Mouse (Mus musculus) skeletal muscle tissue, adult 2 months (tissue): ENCODE results near the gene Gm44511.
A peak's percentile ranks its signal among the peaks of the same experiment; 100 is the strongest.
"Not testable (repeated sequence)": the region's sequence is repeated elsewhere in the genome, so short reads cannot be mapped to it uniquely, and the experiment has no call there.

Experiments
- DNase-seq: peaks from one replicate; pipeline ENCODE4 v3.0.0-alpha.2; 2012; ENCODE audit warnings: low read depth, low spot score

Gene Gm44511

GRCm38 (mm10) chr6:128841327-128842089 lies 15.4 kb upstream of the Gm44511 start:
- no peak for DNase-seq

- DNase-seq, result not testable (repeated sequence)
These were observed 14.6 kb upstream of the Gm44511 start for GRCm38 (mm10) chr6:128840669-128841068.

DNA sequence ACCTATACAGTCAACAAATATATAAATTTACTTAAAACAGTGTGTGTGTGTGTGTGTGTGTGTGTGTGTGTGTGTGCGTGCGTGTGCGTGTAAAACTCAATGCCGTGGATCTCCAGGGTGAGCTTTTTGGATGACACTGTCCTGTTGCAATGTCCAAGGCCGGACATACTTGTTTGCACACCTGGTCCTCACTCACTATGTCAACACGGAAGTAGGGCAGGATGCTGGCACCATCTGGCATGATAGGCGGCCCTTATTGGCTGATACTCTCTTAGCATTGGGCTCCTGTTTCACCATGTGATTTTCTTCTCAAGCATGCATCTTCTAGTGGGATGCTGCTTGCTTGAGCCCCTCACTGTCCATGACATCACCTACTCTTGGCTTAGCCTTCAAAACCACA lies 13.8 kb upstream of the Gm44511 start:
- no peak for DNase-seq

DNA sequence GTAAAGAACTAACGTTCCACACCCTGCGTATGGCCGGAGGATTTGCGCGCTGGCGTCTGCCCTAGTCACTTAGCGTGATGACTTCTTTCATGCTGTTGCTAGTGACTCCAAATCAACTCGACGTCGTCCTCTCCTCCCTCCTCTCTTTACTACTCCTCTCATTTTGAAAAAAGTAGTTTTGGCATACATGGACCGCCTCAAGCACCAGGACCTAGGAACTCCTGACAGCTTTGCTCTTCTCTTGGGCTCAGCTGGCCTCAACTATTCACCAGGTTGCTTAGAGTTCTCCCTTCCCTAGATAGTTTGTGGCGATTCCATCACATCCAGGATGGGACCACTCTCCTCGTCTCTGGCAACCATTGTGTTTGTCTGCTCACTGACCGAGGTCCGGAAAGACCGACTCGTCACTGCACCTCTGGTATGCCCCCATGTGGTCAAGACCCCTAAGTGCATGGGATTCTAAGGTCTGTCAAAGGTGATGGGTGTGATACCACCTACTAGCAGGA lies 13.2 kb upstream of the Gm44511 start:
- DNase-seq, result peak; percentile 81

DNA sequence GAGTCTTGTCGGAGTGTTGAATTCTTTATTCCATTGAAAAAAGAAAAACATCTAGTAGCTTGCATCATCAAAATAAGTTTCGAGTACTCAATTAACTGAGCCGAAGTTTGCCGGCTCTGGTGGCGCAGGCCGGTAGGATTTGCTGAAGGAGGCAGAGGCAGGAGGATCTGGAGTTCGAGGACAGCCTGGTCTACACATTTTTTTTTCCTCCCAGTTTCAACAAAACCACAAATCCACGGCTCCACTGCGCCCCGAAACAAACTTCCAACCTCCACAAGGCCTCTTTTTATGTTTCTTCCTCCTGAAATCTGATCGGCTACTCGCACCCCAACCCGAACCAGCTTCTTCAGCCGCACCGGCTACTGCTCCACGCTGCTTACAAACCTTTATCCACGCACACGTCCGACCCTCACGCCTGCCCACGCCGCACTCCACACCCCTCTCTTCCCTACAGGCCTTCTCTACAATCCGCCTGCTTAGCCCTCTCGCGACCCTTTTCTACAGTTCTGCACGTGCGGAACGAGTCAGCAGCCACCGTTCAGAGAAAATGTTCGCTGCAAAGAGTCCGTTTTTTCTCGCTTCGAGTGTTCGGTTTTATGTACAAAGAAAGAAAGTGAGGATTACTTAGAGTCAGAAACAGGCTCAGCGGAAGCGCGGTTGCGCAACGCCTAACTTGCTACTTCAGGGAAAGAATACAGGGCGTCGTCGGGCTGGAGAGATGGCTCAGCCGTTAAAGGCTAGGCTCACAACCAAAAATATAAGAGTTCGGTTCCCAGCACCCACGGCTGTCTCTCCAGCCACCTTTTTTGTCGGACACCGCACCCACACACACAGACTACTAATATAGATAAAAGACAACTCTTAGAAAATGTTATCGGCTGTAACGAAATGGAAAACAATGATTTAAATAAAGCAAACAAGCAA lies 12.5 kb upstream of the Gm44511 start:
- peak; percentile 93 for DNase-seq

- no peak for DNase-seq
These were observed 11.6 kb upstream of the Gm44511 start for GRCm38 (mm10) chr6:128837454-128838341.

GRCm38 (mm10) chr6:128836955-128837334 lies 10.8 kb upstream of the Gm44511 start:
- DNase-seq, result no peak

DNA sequence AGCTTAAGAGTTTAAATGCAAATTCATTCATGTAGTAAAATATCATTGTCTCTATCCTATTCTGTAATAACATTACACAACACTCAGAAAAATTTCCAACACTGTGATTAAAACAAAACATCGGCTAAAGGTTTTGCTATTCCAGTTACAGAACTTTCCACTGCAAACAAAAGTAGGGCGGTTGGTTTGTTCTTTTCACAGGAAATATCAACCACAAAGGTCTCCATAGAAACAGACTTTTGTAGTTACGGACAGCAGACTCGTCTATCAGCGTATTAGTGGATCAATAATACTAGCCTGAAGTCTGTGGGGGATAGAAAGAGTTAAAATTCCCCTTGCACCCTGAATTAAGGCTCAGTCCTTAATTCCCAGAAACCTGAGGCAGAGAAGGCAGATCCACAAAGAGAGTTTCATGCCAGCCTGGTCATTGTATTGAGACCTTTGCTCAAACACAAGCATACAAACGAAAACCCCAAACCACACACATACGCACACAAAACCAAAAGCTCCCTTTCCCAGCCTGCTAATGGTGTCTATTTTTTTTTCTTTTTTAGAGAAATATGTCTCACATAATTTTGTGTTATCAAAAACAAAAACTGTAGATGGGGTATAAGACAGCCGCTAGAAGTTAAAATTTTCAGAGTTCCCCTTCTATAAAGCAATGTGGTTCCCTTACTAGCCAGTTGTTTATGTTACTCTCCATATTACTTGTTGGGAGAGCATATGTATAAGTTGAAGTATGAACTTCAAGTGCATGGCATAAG lies 10.3 kb upstream of the Gm44511 start:
- no peak for DNase-seq

DNA sequence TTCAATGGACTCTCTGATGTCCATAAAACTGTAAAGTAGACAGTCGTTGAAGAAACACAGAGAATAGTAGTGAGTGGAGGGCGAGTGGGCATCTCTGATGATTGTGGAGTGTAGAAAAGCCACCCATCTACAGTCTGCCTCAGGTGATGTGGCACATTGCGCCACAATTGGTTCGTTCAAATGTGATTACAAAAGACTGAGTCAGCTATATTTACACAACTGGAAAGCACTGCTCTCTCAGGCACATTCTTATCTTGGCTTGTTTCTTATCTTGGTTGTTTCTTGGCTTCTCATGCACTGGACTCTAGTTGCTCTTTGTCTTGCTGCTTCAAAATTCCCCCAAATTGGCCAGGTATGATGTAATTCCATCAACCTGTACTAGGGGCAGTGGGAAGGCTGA lies 9.5 kb upstream of the Gm44511 start:
- no peak for DNase-seq

- DNase-seq, result no peak
These were observed 6.9 kb upstream of the Gm44511 start for GRCm38 (mm10) chr6:128833046-128833445.

GRCm38 (mm10) chr6:128829837-128830236 lies 3.7 kb upstream of the Gm44511 start:
- DNase-seq, result no peak

DNA sequence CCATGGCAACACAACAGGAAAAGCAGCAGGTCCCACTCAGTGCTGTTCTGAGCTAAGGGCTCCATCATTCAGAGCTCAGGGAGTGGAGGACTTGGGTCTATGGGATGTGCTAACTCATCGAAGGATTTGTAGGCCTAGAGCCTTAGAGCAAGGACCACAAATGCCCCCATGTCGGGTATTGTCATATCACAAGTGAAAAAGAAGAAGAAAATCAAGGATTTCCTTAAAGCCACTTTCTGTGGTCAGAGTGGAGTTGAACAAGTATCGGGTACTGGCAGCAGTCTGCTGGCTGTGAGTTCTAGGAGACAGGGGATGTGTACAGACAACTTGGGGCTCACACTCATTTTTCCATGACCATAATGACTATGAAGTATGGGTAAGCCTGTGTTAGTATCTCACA lies 666 bp upstream of the Gm44511 start:
- no peak for DNase-seq

- no peak for DNase-seq
These were observed 7.9 kb downstream of the Gm44511 start for GRCm38 (mm10) chr6:128818083-128818802.

DNA sequence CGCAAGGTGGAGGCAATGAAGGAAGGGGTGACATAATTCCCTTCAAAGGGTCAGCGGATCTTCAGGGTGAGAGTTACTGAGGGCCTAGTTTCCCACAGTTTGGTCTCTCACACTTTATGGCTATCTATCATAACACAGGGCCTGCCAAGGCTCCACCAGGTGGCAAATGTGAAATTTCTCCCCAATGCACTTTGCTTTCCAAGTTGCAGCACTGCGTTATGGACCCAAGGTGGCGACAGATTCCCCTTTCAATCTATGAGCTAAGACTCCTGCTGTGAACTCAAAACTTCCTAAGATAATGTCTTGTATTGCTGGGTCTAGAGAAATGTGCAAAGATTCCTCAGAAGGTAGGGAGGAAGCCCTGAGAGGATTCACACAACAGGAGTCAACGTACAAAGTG lies 17.6 kb downstream of the Gm44511 start:
- no peak for DNase-seq

- no peak for DNase-seq
These were observed 19.1 kb downstream of the Gm44511 start for GRCm38 (mm10) chr6:128807021-128807420.

DNA sequence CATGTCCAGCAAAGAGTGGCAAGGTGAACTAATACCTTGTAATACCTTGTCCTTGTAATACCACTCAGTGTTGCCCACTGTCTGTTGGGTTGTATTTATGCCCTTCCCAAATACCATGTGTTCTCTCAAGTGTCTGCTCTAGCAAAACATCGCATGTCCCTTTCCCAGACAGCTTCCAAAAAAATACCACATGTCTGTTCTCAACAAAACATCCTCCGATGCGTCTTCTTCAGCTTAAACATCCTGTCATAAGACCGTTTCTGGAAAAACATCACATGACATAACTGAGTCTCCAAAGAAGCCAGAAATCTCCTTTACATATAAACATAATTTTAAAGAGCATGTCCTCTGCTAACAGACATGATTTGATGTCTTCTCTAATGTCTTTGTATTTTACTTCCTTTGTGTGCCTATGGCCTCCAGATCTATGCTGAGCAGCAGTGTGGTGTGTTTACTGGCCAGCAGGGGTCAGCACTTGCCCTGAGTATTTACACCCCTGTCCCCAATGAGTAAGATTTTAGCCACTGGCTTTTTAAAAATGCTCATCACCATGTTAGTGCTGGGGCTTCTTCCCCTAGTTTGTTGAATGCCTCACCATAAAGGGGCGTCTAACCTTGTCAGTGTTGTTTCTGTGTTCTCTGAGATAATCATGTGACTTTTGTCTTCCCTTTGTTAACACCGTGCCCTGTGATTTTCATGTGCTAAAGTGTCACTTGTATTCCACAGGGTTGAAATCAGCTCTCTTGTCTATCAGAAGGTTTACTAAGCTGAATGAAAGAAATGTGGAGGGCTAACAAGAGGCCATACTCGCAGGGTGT lies 21.1 kb downstream of the Gm44511 start:
- peak; percentile 40 for DNase-seq

GRCm38 (mm10) chr6:128802999-128803857 lies 22.9 kb downstream of the Gm44511 start:
- DNase-seq, result peak; percentile 100

- no peak for DNase-seq
These were observed 23.6 kb downstream of the Gm44511 start for GRCm38 (mm10) chr6:128802557-128802956.
